Mouse (Mus musculus) neural tube, embryonic 11.5 days (tissue): Measurements from ENCODE around the gene Slc45a3. TPM values are rescaled to one million over a fixed set of nuclear protein-coding genes. Genes with fewer than 3 reads are reported as not detected.
A peak's percentile ranks its signal among the peaks of the same experiment; 100 is the strongest.

Experiments used
- ATAC-seq: fragments of 200-750 bp; cut with Nextera tagmentation; 2 replicates; pipeline ENCODE4 v1.8.0; 2017; ENCODE audit warnings: moderate number of reproducible peaks, mild to moderate bottlenecking, moderate TSS enrichment, moderate library complexity; ENCODE audit not compliant: insufficient read depth, low FRiP score, low TSS enrichment
- DNase-seq: peaks from one replicate; pipeline ENCODE4 v3.0.0-alpha.2; 2015; ENCODE audit warnings: low spot score
- H3K27ac ChIP-seq: fragments of 300-500 bp; sonication (generic); 2 replicates; pipeline ENCODE4 v1.5.1; 2014; ENCODE audit warnings: low read depth, mild to moderate bottlenecking, low read length
- H3K27me3 ChIP-seq: fragments of 300-500 bp; sonication (generic); 2 replicates; pipeline ENCODE4 v1.6.1; 2014; ENCODE audit warnings: mild to moderate bottlenecking, low read length, mixed read lengths; ENCODE audit not compliant: control insufficient read depth, insufficient read depth
- H3K36me3 ChIP-seq: fragments of 300-500 bp; sonication (generic); 2 replicates; pipeline ENCODE4 v1.6.1; 2014; ENCODE audit warnings: mild to moderate bottlenecking, low read length, moderate library complexity, mixed read lengths; ENCODE audit not compliant: control insufficient read depth, insufficient read depth
- H3K4me1 ChIP-seq: fragments of 300-500 bp; sonication (generic); 2 replicates; pipeline ENCODE4 v1.6.1; 2014; ENCODE audit warnings: low read length, mixed read lengths; ENCODE audit not compliant: control insufficient read depth, insufficient read depth
- H3K4me2 ChIP-seq: fragments of 300-500 bp; sonication (generic); 2 replicates; pipeline ENCODE4 v1.6.1; 2014; ENCODE audit warnings: low read depth, mild to moderate bottlenecking, moderate library complexity
- H3K4me3 ChIP-seq: fragments of 300-500 bp; sonication (generic); 2 replicates; pipeline ENCODE4 v1.5.1; 2014; ENCODE audit warnings: low read depth, low read length
- H3K9ac ChIP-seq: fragments of 300-500 bp; sonication (generic); 2 replicates; pipeline ENCODE4 v1.6.1; 2014; ENCODE audit warnings: mild to moderate bottlenecking, low read length
- H3K9me3 ChIP-seq: fragments of 300-500 bp; sonication (generic); 2 replicates; pipeline ENCODE4 v1.6.1; 2016; ENCODE audit warnings: low read length; ENCODE audit not compliant: control insufficient read depth
- WGBS: fragments of 180-500 bp; shearing (Covaris S2); extraction: QIAGEN DNeasy Blood & Tissue Kit; methylation state at CpG from one replicate; pipeline ENCODE4 v1.1.7; 2014; 5-methylcytosine and 5-hydroxymethylcytosine counted together
- polyA plus RNA-seq: library from polyadenylated mRNA; unstranded; fragments of >200 nt; fragmentation: Nextera tagmentation; extraction: Ambion mirVana; gene quantifications from 2 replicates; pipeline ENCODE4 v1.2.1, GENCODE M21; 2014

Gene Slc45a3
- polyA plus RNA-seq, 1 experiment from 2014 or later: 11.8 TPM

- 55% methylated on average over 16 of the region's 16 CpGs for WGBS
- no peak for ATAC-seq
Measured at GRCm38 (mm10) chr1:131942621-131943590, 19.9 kb upstream of the Slc45a3 start.

GRCm38 (mm10) chr1:131945674-131946440 is 16.9 kb upstream of the Slc45a3 start:
- no peaks in the 10 kb centered on the region for H3K27me3 ChIP-seq
- no peak overlapping the region for H3K27ac ChIP-seq
- H3K4me3 ChIP-seq: no peak overlapping the region
- H3K4me1 ChIP-seq: peaks cover 10% of the 10 kb centered on the region; the same call in 1 of the 2 replicates
- H3K4me2 ChIP-seq: no peak overlapping the region
- H3K9me3 ChIP-seq: no peaks in the 10 kb centered on the region
- no peak for ATAC-seq
- H3K36me3 ChIP-seq: no peaks in the 10 kb centered on the region
- H3K9ac ChIP-seq: no peak overlapping the region
- DNase-seq: no peak
- WGBS: 62% methylated on average over 10 of the region's 10 CpGs

More at GRCm38 (mm10) chr1:131942621-131943590, 19.9 kb upstream of the Slc45a3 start:
- DNase-seq: no peak
- Histone ChIP-seq H3K9me3 (no peaks in the 10 kb centered on the region), H3K4me1 (peaks cover 10% of the 10 kb centered on the region; the same call in 1 of the 2 replicates), H3K9ac (no peak overlapping the region), H3K4me2 (no peak overlapping the region), H3K27me3 (no peaks in the 10 kb centered on the region), H3K4me3 (no peak overlapping the region), H3K36me3 (no peaks in the 10 kb centered on the region), H3K27ac (no peak overlapping the region)

GRCm38 (mm10) chr1:131946462-131947215 is 16.1 kb upstream of the Slc45a3 start:
- H3K27me3 ChIP-seq: no peaks in the 10 kb centered on the region
- H3K36me3 ChIP-seq: no peaks in the 10 kb centered on the region
- H3K4me1 ChIP-seq: peaks cover 10% of the 10 kb centered on the region; the same call in 1 of the 2 replicates
- 86% methylated on average over 11 of the region's 11 CpGs for WGBS
- no peak overlapping the region for H3K4me3 ChIP-seq
- ATAC-seq (no peak), DNase-seq (no peak)
- H3K27ac ChIP-seq: no peak overlapping the region
- H3K4me2 ChIP-seq: no peak overlapping the region
- no peak overlapping the region for H3K9ac ChIP-seq
- H3K9me3 ChIP-seq: no peaks in the 10 kb centered on the region

GRCm38 (mm10) chr1:131947997-131948525 is 14.7 kb upstream of the Slc45a3 start:
- peak; percentile 41; the same call in 1 of the 2 replicates for ATAC-seq
- H3K9me3 ChIP-seq: no peaks in the 10 kb centered on the region
- H3K9ac ChIP-seq: peak overlapping the region; percentile 12; the same call in 1 of the 2 replicates
- no peak overlapping the region for H3K27ac ChIP-seq
- DNase-seq: no peak
- WGBS: 38% methylated on average over 1 of the region's 1 CpGs
- no peak overlapping the region for H3K4me3 ChIP-seq
- no peak overlapping the region for H3K4me2 ChIP-seq
- H3K27me3 ChIP-seq: no peaks in the 10 kb centered on the region
- 0 out of 2 replicates have a peak, but pooled peaks cover 3% of the 10 kb centered on the region for H3K4me1 ChIP-seq
- no peaks in the 10 kb centered on the region for H3K36me3 ChIP-seq

- no peaks in the 10 kb centered on the region for H3K9me3 ChIP-seq
- H3K4me2 ChIP-seq: no peak overlapping the region
- H3K27me3 ChIP-seq: no peaks in the 10 kb centered on the region
- H3K9ac ChIP-seq: no peak overlapping the region
- H3K4me1 ChIP-seq: peaks cover 3% of the 10 kb centered on the region; the same call in 1 of the 2 replicates
- no peaks in the 10 kb centered on the region for H3K36me3 ChIP-seq
- no peak for ATAC-seq
- DNase-seq: no peak
- no peak overlapping the region for H3K27ac ChIP-seq
- 87% methylated on average over 12 of the region's 12 CpGs for WGBS
- no peak overlapping the region for H3K4me3 ChIP-seq
Measured at GRCm38 (mm10) chr1:131954242-131954865, 8.4 kb upstream of the Slc45a3 start.

- ATAC-seq (no peak), DNase-seq (no peak)
- no peak overlapping the region for H3K4me2 ChIP-seq
- peaks cover 3% of the 10 kb centered on the region; the same call in 1 of the 2 replicates for H3K4me1 ChIP-seq
- H3K9me3 ChIP-seq: no peaks in the 10 kb centered on the region
- H3K27me3 ChIP-seq: no peaks in the 10 kb centered on the region
- WGBS: 38% methylated on average over 3 of the region's 3 CpGs
- no peak overlapping the region for H3K4me3 ChIP-seq
- no peaks in the 10 kb centered on the region for H3K36me3 ChIP-seq
- H3K9ac ChIP-seq: no peak overlapping the region
- no peak overlapping the region for H3K27ac ChIP-seq
Measured at GRCm38 (mm10) chr1:131955131-131955757, 7.5 kb upstream of the Slc45a3 start.

GRCm38 (mm10) chr1:131957416-131957815 is 5.4 kb upstream of the Slc45a3 start:
- Histone ChIP-seq H3K36me3 (no peaks in the 10 kb centered on the region), H3K27me3 (no peaks in the 10 kb centered on the region), H3K9ac (no peak overlapping the region), H3K4me3 (no peak overlapping the region), H3K4me1 (peaks cover 3% of the 10 kb centered on the region; the same call in 1 of the 2 replicates), H3K27ac (no peak overlapping the region), H3K4me2 (no peak overlapping the region), H3K9me3 (no peaks in the 10 kb centered on the region)
- no peak for DNase-seq
- WGBS: 77% methylated on average over 5 of the region's 5 CpGs
- no peak for ATAC-seq
